ENCODE assay signal across 24 mouse cellular contexts in the genomic region with DNA sequence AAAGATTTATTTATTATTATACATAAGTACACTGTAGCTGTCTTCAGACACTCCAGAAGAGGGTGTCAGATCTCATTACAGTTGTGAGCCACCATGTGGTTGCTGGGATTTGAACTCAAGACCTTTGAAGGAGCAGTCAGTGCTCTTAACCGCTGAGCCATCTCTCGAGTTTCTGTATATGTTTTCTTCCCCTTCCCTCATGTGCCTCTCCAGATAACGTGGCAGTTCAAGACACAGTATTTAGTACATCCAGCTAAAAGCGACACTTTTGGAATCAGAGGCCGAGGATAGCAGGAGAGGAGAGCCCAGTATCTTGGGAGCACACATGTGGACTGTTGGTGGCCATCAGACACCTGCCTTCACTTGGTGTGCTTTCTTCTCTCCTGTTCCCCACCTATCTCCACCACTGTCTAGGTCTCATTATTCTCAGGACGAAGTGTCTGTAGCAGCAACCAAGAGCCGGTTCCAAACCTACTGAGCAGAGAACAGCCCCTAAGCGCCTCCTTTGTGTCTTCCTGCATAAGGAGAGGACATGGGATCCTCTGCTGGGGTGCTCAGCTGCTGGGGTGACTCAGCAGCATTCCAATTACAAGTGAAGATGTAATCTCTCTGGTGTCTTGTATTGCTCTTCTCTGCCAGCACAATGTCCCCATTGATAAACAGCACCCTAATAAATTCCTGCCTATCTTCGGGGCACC. TPM values are rescaled to one million over a fixed set of nuclear protein-coding genes. Genes with fewer than 3 reads are reported as not detected.
DNase-seq lines count a peak whose midpoint lies in the region; ATAC-seq and TF ChIP-seq lines count a peak whose summit lies in the region.
"Had no signal": no experiment of that assay in that cellular context is flagged by ENCODE, and none has a peak within 500 bp of the region (broad histone marks: within the 10 kb centered on the region; RNA-seq: fewer than 3 reads in every experiment).

No protein-coding gene starts in this region.

- H3K4me1 ChIP-seq in stomach, embryonic 15.5 days, result no peaks in the 10 kb centered on the region
- 0 out of 2 replicates have a peak, but pooled peaks cover 3% of the 10 kb centered on the region for H3K4me1 ChIP-seq in stomach, postnatal 0 days (replicated peaks; ENCODE audit: control insufficient read depth, insufficient read depth)
- H3K4me1 ChIP-seq in liver, embryonic 15.5 days (replicated peaks), result peaks cover 42% of the 10 kb centered on the region
- H3K4me1 ChIP-seq in stomach, embryonic 16.5 days (ENCODE audit: control insufficient read depth, insufficient read depth, low read length), result no peaks in the 10 kb centered on the region
- H3K4me1 ChIP-seq in lung, adult 2 months (ENCODE audit: control insufficient read depth, insufficient read depth, low read length), result no peaks in the 10 kb centered on the region
- H3K4me1 ChIP-seq: embryonic facial prominence, embryonic 12.5 days; neural tube, embryonic 12.5 days had no signal

- no peak for TF ChIP-seq POLR2A in lung, adult 2 months (IDR thresholded peaks at IDR 0.05; ENCODE audit: borderline replicate concordance, extremely low read depth, low read depth, low read length)

- no peak overlapping the region for H3K9ac ChIP-seq in stomach, embryonic 15.5 days
- no peak overlapping the region for H3K9ac ChIP-seq in stomach, postnatal 0 days (ENCODE audit: low read length)
- no peak overlapping the region for H3K9ac ChIP-seq in liver, embryonic 15.5 days
- no peak overlapping the region for H3K9ac ChIP-seq in stomach, embryonic 16.5 days (ENCODE audit: low read length)
- H3K9ac ChIP-seq: embryonic facial prominence, embryonic 12.5 days; hindbrain, embryonic 14.5 days; lung, embryonic 14.5 days; midbrain, embryonic 12.5 days; neural tube, embryonic 12.5 days had no signal

- no peaks in the 10 kb centered on the region for H3K36me3 ChIP-seq in stomach, embryonic 15.5 days
- no peaks in the 10 kb centered on the region for H3K36me3 ChIP-seq in stomach, postnatal 0 days (ENCODE audit: control insufficient read depth, insufficient read depth, low read length)
- no peaks in the 10 kb centered on the region for H3K36me3 ChIP-seq in liver, embryonic 15.5 days (replicated peaks)
- H3K36me3 ChIP-seq in stomach, embryonic 16.5 days (ENCODE audit: control insufficient read depth, insufficient read depth, low read length), result no peaks in the 10 kb centered on the region
- H3K36me3 ChIP-seq: embryonic facial prominence, embryonic 12.5 days; midbrain, embryonic 12.5 days; neural tube, embryonic 12.5 days had no signal

- TF ChIP-seq CTCF in stomach, postnatal 0 days (IDR thresholded peaks at IDR 0.05; ENCODE audit: low read depth), result no peak
- no peak for TF ChIP-seq CTCF in lung, adult 2 months (IDR thresholded peaks at IDR 0.05; ENCODE audit: insufficient read depth, low read length)

- H3K4me2 ChIP-seq in stomach, embryonic 15.5 days, result no peak overlapping the region
- no peak overlapping the region for H3K4me2 ChIP-seq in stomach, postnatal 0 days (replicated peaks; ENCODE audit: low read depth)
- peak overlapping the region; percentile 7; the same call in 1 of the 2 replicates for H3K4me2 ChIP-seq in liver, embryonic 15.5 days
- H3K4me2 ChIP-seq in stomach, embryonic 16.5 days (ENCODE audit: low read depth, low read length), result no peak overlapping the region
- H3K4me2 ChIP-seq: embryonic facial prominence, embryonic 12.5 days; hindbrain, embryonic 14.5 days; lung, embryonic 14.5 days; midbrain, embryonic 12.5 days; neural tube, embryonic 12.5 days had no signal

- H3K9me3 ChIP-seq in stomach, embryonic 15.5 days, result no peaks in the 10 kb centered on the region
- no peaks in the 10 kb centered on the region for H3K9me3 ChIP-seq in stomach, postnatal 0 days (ENCODE audit: control insufficient read depth, low read length)
- no peaks in the 10 kb centered on the region for H3K9me3 ChIP-seq in liver, embryonic 15.5 days (replicated peaks)
- H3K9me3 ChIP-seq in stomach, embryonic 16.5 days (replicated peaks; ENCODE audit: control insufficient read depth, low read length), result no peaks in the 10 kb centered on the region
- H3K9me3 ChIP-seq: embryonic facial prominence, embryonic 12.5 days; midbrain, embryonic 12.5 days; neural tube, embryonic 12.5 days had no signal

- H3K27me3 ChIP-seq in stomach, embryonic 15.5 days (replicated peaks), result no peaks in the 10 kb centered on the region
- no peaks in the 10 kb centered on the region for H3K27me3 ChIP-seq in stomach, postnatal 0 days (ENCODE audit: control insufficient read depth, insufficient read depth, low read length)
- H3K27me3 ChIP-seq in liver, embryonic 15.5 days, result no peaks in the 10 kb centered on the region
- no peaks in the 10 kb centered on the region for H3K27me3 ChIP-seq in stomach, embryonic 16.5 days (ENCODE audit: control insufficient read depth, insufficient read depth, low read length)
- H3K27me3 ChIP-seq: embryonic facial prominence, embryonic 12.5 days; midbrain, embryonic 12.5 days; neural tube, embryonic 12.5 days had no signal

- no peak overlapping the region for H3K27ac ChIP-seq in stomach, embryonic 15.5 days
- no peak overlapping the region for H3K27ac ChIP-seq in stomach, postnatal 0 days (replicated peaks)
- peak overlapping the region; percentile 66; the same call in 1 of the 2 replicates for H3K27ac ChIP-seq in liver, embryonic 15.5 days (replicated peaks)
- no peak overlapping the region for H3K27ac ChIP-seq in stomach, embryonic 16.5 days (ENCODE audit: low read length)
- H3K27ac ChIP-seq: embryonic facial prominence, embryonic 12.5 days; heart, adult 2 months; hindbrain, embryonic 14.5 days; kidney, postnatal 0 days; left cerebral cortex, adult 2 months; midbrain, embryonic 12.5 days; neural tube, embryonic 12.5 days had no signal

- DNase-seq in stomach, postnatal 0 days (ENCODE audit: low spot score), result no peak
- no peak for DNase-seq in spleen, adult 12 weeks (ENCODE audit: low spot score)
- no peak for DNase-seq in lung, adult 2 months
- DNase-seq in ovary, postnatal 14 days (ENCODE audit: low spot score), result no peak
- DNase-seq: cerebellum, adult 18-20 months; cerebellum, postnatal 36 days; gastrocnemius, postnatal 25 days; heart, adult 2 months; heart, postnatal 36 days; lung, embryonic 14.5 days; lung, postnatal 36 days; right cerebral cortex, adult 18-20 months; thymus, postnatal 14 days had no signal

- no peak overlapping the region for H3K4me3 ChIP-seq in stomach, embryonic 15.5 days (replicated peaks)
- H3K4me3 ChIP-seq in stomach, postnatal 0 days (ENCODE audit: low read depth, low read length), result no peak overlapping the region
- no peak overlapping the region for H3K4me3 ChIP-seq in liver, embryonic 15.5 days (replicated peaks)
- no peak overlapping the region for H3K4me3 ChIP-seq in stomach, embryonic 16.5 days (replicated peaks; ENCODE audit: low read length)
- no peak overlapping the region for H3K4me3 ChIP-seq in lung, adult 2 months (replicated peaks; ENCODE audit: extremely low read depth, low read depth, low read length)
- H3K4me3 ChIP-seq: embryonic facial prominence, embryonic 12.5 days; heart, adult 2 months; left cerebral cortex, adult 2 months; midbrain, embryonic 12.5 days; neural tube, embryonic 12.5 days had no signal

- TF ChIP-seq EP300 in stomach, postnatal 0 days (optimal IDR thresholded peaks at IDR 0.05), result no peak

- WGBS in stomach, embryonic 15.5 days, result 79% methylated on average over 9 of the region's 9 CpGs
- WGBS in stomach, postnatal 0 days, result 87% methylated on average over 9 of the region's 9 CpGs
- WGBS in liver, embryonic 15.5 days (ENCODE audit: insufficient replicate concordance), result 33% methylated on average over 9 of the region's 9 CpGs
- 82% methylated on average over 9 of the region's 9 CpGs for whole genome bisulfite sequencing in stomach, embryonic 16.5 days
- 82% methylated on average over 9 of the region's 9 CpGs for WGBS in lung, adult 2 months

- peak; percentile 22; the same call in 1 of the 2 replicates for ATAC-seq in stomach, embryonic 15.5 days (ENCODE audit: insufficient read depth, low FRiP score, low read depth)
- ATAC-seq in stomach, postnatal 0 days (ENCODE audit: low FRiP score, low TSS enrichment), result no peak
- peak; percentile 60 for ATAC-seq in erythroblast, adult 5-6 weeks (replicated peaks; ENCODE audit: low FRiP score, poor library complexity, severe bottlenecking)
- ATAC-seq in liver, embryonic 15.5 days (ENCODE audit: insufficient read depth), result peak; percentile 79
- peak; percentile 17; the same call in 1 of the 2 replicates for ATAC-seq in stomach, embryonic 16.5 days (ENCODE audit: insufficient read depth, low FRiP score)
- ATAC-seq: forebrain, embryonic 16.5 days had no signal

RNA-seq across cellular contexts. Expression of a gene that starts 34.0 kb away (rescaled TPM):
- polyA plus RNA-seq in stomach, embryonic 15.5 days (2015; fragmentation: Nextera tagmentation; extraction: Ambion mirVana), result 4.6 and 5.5 TPM in 2 replicates
- 9.3 and 10.9 TPM in 2 replicates for polyA plus RNA-seq in stomach, postnatal 0 days (2015; fragmentation: Nextera tagmentation; extraction: Ambion mirVana)
- 1.3 TPM in 1 of 2 replicates, not detected in the other for total RNA-seq in erythroblast, adult 5-6 weeks (2015; ENCODE audit: low replicate concordance)
- not detected in 2 replicates for total RNA-seq in erythroblast, adult 5-6 weeks (2017; ENCODE audit: low replicate concordance)
- 0.79 and 0.92 TPM in 2 replicates for polyA plus RNA-seq in liver, embryonic 15.5 days (2015; fragmentation: Nextera tagmentation; extraction: Ambion mirVana)
- 4.6 and 4.8 TPM in 2 replicates for polyA plus RNA-seq in stomach, embryonic 16.5 days (2015; fragmentation: Nextera tagmentation; extraction: Ambion mirVana)
- 13.7 and 16.4 TPM in 2 replicates for polyA plus RNA-seq in lung, adult 2 months (2012; rRNA removed)
- total RNA-seq: gastrocnemius, postnatal 25 days had no signal
